ENCODE assay signal across 9 mouse cellular contexts in genomic region chr5:123992193-123992637, GRCm38 (mm10). TPM values are rescaled to one million over a fixed set of nuclear protein-coding genes. Genes with fewer than 3 reads are reported as not detected.
A peak's percentile ranks its signal among the peaks of the same experiment; 100 is the strongest.
DNase-seq lines count a peak whose midpoint lies in the region; ATAC-seq and TF ChIP-seq lines count a peak whose summit lies in the region.
"Had no signal": no experiment of that assay in that cellular context is flagged by ENCODE, and none has a peak within 500 bp of the region (broad histone marks: within the 10 kb centered on the region; RNA-seq: fewer than 3 reads in every experiment).

No protein-coding gene starts in this region.

- no peak overlapping the region for H3K4me3 ChIP-seq in intestine, embryonic 16.5 days (ENCODE audit: low read length)
- no peak overlapping the region for H3K4me3 ChIP-seq in myocyte
- H3K4me3 ChIP-seq: megakaryocyte, embryonic 14.5 days had no signal

- 61% methylated on average over 10 of the region's 10 CpGs for WGBS in intestine, embryonic 16.5 days

- no peaks in the 10 kb centered on the region for H3K36me3 ChIP-seq in intestine, embryonic 16.5 days (ENCODE audit: control insufficient read depth, insufficient read depth, low read length)
- no peaks in the 10 kb centered on the region for H3K36me3 ChIP-seq in myocyte (ENCODE audit: control insufficient read depth, insufficient read depth)

- peak; percentile 30 for TF ChIP-seq POLR2A in myocyte (IDR thresholded peaks at IDR 0.05; ENCODE audit: insufficient read length, low read depth)

- H3K27me3 ChIP-seq in intestine, embryonic 16.5 days (replicated peaks; ENCODE audit: control insufficient read depth, insufficient read depth, low read length): no peaks in the 10 kb centered on the region
- H3K27me3 ChIP-seq in myocyte (ENCODE audit: control insufficient read depth, insufficient read depth, insufficient read length): no peaks in the 10 kb centered on the region

- no peak for ATAC-seq in intestine, embryonic 16.5 days

- no peak overlapping the region for H3ac ChIP-seq in myocyte (ENCODE audit: control insufficient read depth, insufficient read length)

- no peak overlapping the region for H3K4me2 ChIP-seq in intestine, embryonic 16.5 days (ENCODE audit: low read depth, low read length)
- peak overlapping the region; percentile 63 for H3K4me2 ChIP-seq in myocyte (ENCODE audit: low read depth)

- peaks cover 28% of the 10 kb centered on the region for H3K4me1 ChIP-seq in intestine, embryonic 16.5 days (ENCODE audit: control insufficient read depth, insufficient read depth, low read length)

- H3K27ac ChIP-seq in intestine, embryonic 16.5 days (ENCODE audit: low read length): peak overlapping the region; percentile 42

- no peaks in the 10 kb centered on the region for H3K79me2 ChIP-seq in myocyte (ENCODE audit: control insufficient read depth, insufficient read depth)

- H3K9ac ChIP-seq in intestine, embryonic 16.5 days (ENCODE audit: low read depth, low read length): no peak overlapping the region

- peak; percentile 34 to 42 for DNase-seq in cerebellum, postnatal 25 days
- DNase-seq in cerebellum, adult 11 months: no peak
- DNase-seq in urinary bladder, postnatal 25 days (ENCODE audit: low spot score): peak; percentile 46
- DNase-seq in urinary bladder, adult 2 months (ENCODE audit: low spot score): no peak
- no peak for DNase-seq in right cerebral cortex, postnatal 4 days
- DNase-seq in frontal cortex, postnatal 14 days (ENCODE audit: low spot score in 2 of 2): no peak

- no peaks in the 10 kb centered on the region for H3K9me3 ChIP-seq in intestine, embryonic 16.5 days (ENCODE audit: control insufficient read depth, low read length)
- H3K9me3 ChIP-seq: megakaryocyte, embryonic 14.5 days had no signal

TF ChIP-seq in myocyte, 11 proteins besides CTCF, POLR2A, EP300 and RAD21:
- TF ChIP-seq CEBPB (IDR thresholded peaks at IDR 0.05; ENCODE audit: insufficient read depth, poor library complexity, severe bottlenecking) (no peak), MYOG (IDR thresholded peaks at IDR 0.05; ENCODE audit: control insufficient read depth in 1 of 3, insufficient read depth in 1 of 3, insufficient read length in 2 of 3, low read depth in 2 of 3) (peak in 2 of 3 experiments; percentile 48 to 64), REST (IDR thresholded peaks at IDR 0.05; ENCODE audit: insufficient read depth, insufficient read length) (no peak), TCF12 (IDR thresholded peaks at IDR 0.05; ENCODE audit: insufficient read depth, poor library complexity, severe bottlenecking) (no peak), MYOD1 (IDR thresholded peaks at IDR 0.05; ENCODE audit: control insufficient read depth in 1 of 3, insufficient read length in 2 of 3, low read depth in 2 of 3) (peak; percentile 42 to 78 (median 78)), SRF (IDR thresholded peaks at IDR 0.05; ENCODE audit: control insufficient read depth, insufficient read length, low read depth) (peak; percentile 70)

RNA-seq across cellular contexts. Expression of gene Hip1r, which starts 18.8 kb away (rescaled TPM):
- 53.9 and 54.0 TPM in 2 replicates for polyA plus RNA-seq in urinary bladder, adult 2 months (2012; rRNA removed)
- 33.8 and 34.8 TPM in 2 replicates for polyA plus RNA-seq in intestine, embryonic 16.5 days (2015; fragmentation: Nextera tagmentation; extraction: Ambion mirVana)
- polyA plus RNA-seq in myocyte (2012; fragmentation: generic; extraction: Trizol): 10.5 TPM

RNA-seq across cellular contexts. Expression of gene Vps37b, which starts 39.9 kb away (rescaled TPM):
- polyA plus RNA-seq in urinary bladder, adult 2 months (2012; rRNA removed): 34.2 and 38.8 TPM in 2 replicates
- 25.7 and 27.1 TPM in 2 replicates for polyA plus RNA-seq in intestine, embryonic 16.5 days (2015; fragmentation: Nextera tagmentation; extraction: Ambion mirVana)
- 18.7 TPM for polyA plus RNA-seq in myocyte (2012; fragmentation: generic; extraction: Trizol)

Comparison
In these comparisons a context has a peak if more than half of its experiments do, and no peak if none do; other contexts are left out.
1. DNase-seq: peak in cerebellum, postnatal 25 days (2 of 2) and urinary bladder, postnatal 25 days (single experiment); none in cerebellum, adult 11 months (single experiment), urinary bladder, adult 2 months (single experiment), right cerebral cortex, postnatal 4 days (single experiment) and frontal cortex, postnatal 14 days (0 of 2).